Mouse (Mus musculus): ENCODE data around the gene Yaf2. TPM values are rescaled to one million over a fixed set of nuclear protein-coding genes. Genes with fewer than 3 reads are reported as not detected.

Gene Yaf2
- 75.5 and 237 TPM in 2 replicates for polyA plus RNA-seq (2021; fragmentation: Nextera tagmentation)
- long read RNA-seq, experiment 1, transcript Yaf2-202 (5 exons, 1,870 nt), result major isoform, 278 of 631 reads
- long read RNA-seq, experiment 1, transcript Yaf2-201 (4 exons, 1,676 nt), result minor isoform, 237 of 631 reads
- long read RNA-seq, experiment 1, partial matches to known transcripts, result 85 of 631 reads
- long read RNA-seq, experiment 1, other reads (novel, unspliced or antisense), result 31 of 631 reads
- long read RNA-seq, experiment 2, transcript Yaf2-202 (5 exons, 1,870 nt), result minor isoform, 18 of 102 reads
- long read RNA-seq, experiment 2, transcript Yaf2-201 (4 exons, 1,676 nt), result major isoform, 28 of 102 reads
- long read RNA-seq, experiment 2, partial matches to known transcripts, result 33 of 102 reads
- long read RNA-seq, experiment 2, other reads (novel, unspliced or antisense), result 23 of 102 reads

GRCm38 (mm10) chr15:93336925-93337761 is at the start of gene Yaf2:
TSS of gene Yaf2 (minus strand) at chr15:93336935.

DNA sequence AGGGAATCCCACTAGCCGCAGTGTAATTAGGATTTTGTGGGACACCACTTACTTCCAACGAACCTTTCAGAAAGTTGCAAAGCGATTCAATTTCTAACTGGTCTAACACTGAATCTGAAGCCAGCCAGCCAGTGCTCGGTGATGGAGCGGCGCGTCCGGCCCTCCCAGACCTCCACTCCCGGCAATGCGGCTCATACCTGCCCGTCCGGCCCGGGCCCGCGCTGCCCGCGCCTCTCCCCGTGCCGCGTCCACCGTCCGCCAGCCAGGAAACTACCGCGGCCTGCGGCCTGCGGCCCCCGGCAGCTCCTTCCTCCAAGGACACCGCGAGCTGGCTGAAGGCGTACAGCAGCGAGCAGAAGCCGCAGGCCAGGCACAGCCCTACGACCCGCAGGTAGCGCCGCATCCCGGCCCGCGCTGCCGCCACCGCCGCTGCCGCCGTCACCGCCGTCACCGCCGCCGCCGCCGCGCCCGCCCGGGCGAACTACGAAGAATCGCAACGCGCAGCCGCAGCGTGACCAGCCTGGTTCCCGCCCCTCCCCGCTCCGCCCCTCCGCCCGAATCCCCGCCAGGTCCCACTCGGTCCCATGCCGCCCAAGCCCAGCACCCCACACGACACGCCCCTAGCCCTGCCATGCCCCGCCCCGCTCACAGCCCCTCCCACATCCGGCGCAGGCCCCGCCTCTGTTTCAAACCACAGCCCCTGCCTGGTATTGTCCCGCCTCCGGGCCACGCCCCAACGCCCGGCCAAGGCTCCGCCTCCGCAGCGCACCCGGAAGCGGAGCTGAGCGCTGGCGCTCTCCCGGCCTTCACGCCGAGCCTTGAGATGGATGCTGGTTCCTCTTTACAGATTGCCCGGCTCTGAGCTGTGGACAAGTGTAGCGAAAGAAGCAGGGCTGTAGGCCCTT is 61.8 kb downstream of the Yaf2 start, which contains the start of gene Gxylt1:
Gxylt1 (minus strand) TSS at position 501 of the 905 bp plus-strand sequence.

Other genes starting within 250 kb of the Yaf2 start
- 0.86 and 1.5 TPM in 2 replicates for gene Gxylt1, start 61.8 kb downstream of the Yaf2 start, polyA plus RNA-seq (2021; fragmentation: Nextera tagmentation)
- 246 and 250 TPM in 2 replicates for gene Zcrb1, start 61.4 kb upstream of the Yaf2 start, polyA plus RNA-seq (2021; fragmentation: Nextera tagmentation)
- 46.6 and 56.7 TPM in 2 replicates for gene Pphln1, start 61.4 kb upstream of the Yaf2 start, polyA plus RNA-seq (2021; fragmentation: Nextera tagmentation)

All from left cerebral cortex, adult 6 months (tissue).